Mouse (Mus musculus) heart, adult 9 months (tissue): ENCODE data around the gene Defa23.
"Not testable (repeated sequence)": the region's sequence is repeated elsewhere in the genome, so short reads cannot be mapped to it uniquely, and the experiment has no call there.

Source experiments
- DNase-seq, 2 experiments: peaks; one replicate each; pipeline ENCODE4 v3.0.0; 2022; ENCODE audit warnings: low spot score in 2 of 2

Gene Defa23

DNA sequence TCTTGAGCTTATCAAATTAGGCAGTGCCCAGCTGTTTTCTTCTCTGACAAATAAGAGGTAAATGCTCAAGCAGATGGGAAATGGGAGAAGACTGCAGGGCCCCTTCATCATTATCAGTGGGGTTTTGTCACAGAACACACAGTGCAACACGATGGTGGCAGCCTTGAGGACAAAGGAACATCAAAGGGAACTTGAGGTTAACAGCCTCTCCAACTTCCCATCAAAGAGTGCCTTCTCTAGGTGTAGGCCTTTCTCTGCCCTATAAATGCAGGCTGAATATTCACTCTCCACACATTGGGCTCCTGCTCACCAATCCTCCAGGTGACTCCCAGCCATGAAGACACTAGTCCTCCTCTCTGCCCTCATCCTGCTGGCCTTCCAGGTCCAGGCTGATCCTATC is at the start of gene Defa23:
Gene Defa23 (plus strand): TSS at position 301 of the 400 bp plus-strand sequence.
- not testable (repeated sequence) for DNase-seq

DNA sequence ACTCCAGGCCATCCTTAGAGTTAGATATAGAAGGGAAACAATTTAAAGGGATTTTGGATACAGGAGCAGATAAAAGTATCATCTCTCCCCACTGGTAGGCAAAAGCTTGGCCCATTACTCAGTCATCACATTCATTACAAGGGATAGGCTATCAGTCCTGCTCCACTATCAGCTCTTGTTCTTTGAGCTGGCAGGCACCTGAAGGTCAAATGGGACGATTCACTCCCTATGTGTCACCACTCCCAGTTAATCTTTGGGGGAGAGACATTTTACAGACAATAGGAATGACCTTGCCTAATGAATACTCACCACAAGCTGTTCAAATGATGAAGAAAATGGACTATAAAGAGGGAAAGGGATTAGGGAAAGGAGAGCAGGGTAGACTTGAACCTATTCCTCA is 48.0 kb upstream of the Defa23 start:
- DNase-seq: no peak

DNA sequence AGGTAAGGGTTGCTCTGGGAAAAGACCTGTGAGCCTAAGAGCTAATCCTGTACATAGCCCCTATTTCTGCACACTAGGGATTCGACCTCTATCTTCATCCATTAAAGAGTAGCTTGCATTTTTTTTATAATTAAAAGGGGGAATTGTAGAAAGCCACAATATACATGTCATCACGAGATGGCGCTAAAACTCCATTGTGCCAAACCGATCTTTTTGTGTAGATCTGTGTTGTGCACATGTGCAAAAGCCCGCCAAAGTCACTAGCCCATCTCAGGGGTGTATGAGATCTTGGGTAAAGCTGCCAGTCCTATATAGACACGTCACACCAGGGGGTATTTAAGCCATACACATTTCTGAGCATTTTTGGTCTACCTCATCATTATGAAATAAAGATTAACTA is 46.3 kb upstream of the Defa23 start:
- not testable (repeated sequence) for DNase-seq

DNA sequence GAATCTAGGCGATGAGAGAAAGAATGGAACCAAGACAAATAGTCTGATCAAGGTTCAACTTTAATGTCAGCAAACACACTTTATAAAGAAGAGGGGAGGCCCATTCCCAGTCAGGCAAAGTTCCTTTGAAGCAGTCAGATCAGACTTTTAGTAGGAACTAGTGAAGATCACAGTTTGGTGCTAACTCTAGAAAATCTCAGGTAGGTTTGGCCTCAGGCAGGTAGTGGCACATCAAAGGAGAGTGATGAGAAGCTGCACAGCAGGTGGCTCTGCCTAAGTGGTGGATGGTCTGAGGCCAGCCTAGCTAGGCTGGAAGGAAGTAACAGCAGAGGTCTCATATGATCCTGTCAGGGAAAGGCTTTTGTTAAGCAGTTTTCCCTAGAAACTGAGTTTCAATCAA is 44.3 kb upstream of the Defa23 start:
- DNase-seq: not testable (repeated sequence)

DNA sequence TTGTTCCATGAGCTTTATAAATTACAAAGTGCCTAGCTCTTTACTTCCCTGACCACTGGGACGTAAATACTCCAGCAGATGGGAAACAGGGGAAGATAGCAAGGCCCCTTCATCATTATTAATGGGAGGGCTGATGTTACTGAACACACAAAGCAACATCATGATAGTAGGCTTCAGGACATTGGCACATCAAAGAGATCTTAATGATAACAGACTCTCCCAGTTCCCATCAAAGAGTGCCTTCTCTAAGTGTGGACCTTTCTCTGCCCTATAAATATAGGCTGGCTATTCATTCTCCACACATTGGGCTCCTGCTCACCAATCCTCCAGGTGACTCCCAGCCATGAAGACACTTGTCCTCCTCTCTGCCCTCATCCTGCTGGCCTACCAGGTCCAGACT is 29.6 kb upstream of the Defa23 start, which contains the start of gene Defa21:
Gene Defa21 (plus strand): TSS at position 301 of the 400 bp plus-strand sequence.
- not testable (repeated sequence) for DNase-seq

DNA sequence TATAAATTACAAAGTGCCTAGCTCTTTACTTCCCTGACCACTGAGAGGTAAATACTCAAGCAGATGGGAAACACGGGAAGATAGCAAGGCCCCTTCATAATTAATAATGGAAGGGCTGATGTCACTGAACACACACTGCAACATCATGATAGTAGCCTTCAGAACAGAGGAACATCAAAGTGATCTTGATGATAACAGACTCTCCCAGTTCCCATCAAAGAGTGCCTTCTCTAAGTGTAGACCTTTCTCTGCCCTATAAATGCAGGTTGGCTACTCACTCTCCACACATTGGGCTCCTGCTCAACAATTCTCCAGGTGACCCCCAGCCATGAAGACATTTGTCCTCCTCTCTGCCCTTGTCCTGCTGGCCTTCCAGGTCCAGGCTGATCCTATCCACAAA is 9.9 kb downstream of the Defa23 start, which contains the start of gene Defa35:
Gene Defa35 (plus strand): TSS at position 301 of the 400 bp plus-strand sequence.
- DNase-seq: not testable (repeated sequence)

DNA sequence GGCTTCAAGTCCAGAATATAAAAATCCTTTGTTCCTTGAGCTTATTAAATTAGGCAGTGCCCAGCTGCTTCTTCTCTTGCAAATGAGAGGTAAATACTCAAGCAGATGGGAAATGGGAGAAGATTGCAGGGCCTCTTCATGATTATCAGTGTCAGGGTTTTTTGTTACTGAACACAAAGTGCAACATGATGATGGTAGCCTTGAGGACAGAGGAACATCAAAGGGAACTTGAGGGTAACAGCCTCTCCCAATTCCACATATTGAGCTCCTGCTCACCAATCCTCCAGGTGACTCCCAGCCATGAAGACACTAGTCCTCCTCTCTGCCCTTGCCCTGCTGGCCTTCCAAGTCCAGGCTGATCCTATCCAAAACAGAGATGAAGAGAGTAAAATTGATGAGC is 29.3 kb downstream of the Defa23 start, which contains the start of gene Defa25:
Gene Defa25 (plus strand): TSS at position 301 of the 400 bp plus-strand sequence.
- not testable (repeated sequence) for DNase-seq

DNA sequence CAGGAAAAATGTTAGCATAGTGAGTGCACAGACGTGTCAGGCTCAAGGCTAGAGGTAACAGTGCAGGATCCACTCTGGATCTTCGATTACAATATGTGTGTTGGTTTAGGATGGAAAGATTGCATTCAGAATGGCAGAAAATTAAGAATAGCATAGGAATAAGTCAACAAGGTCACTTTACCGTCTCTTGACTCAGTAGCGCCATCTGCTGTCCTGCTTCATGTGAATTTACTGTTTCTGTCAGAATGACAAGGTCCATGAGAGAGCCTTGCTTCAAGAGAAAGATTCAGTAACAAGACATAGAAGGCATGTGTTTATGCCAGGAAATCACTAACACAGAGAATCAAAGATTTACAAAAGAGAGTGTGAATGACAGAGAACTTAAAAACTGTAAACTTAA is 38.3 kb downstream of the Defa23 start:
- no peak for DNase-seq

DNA sequence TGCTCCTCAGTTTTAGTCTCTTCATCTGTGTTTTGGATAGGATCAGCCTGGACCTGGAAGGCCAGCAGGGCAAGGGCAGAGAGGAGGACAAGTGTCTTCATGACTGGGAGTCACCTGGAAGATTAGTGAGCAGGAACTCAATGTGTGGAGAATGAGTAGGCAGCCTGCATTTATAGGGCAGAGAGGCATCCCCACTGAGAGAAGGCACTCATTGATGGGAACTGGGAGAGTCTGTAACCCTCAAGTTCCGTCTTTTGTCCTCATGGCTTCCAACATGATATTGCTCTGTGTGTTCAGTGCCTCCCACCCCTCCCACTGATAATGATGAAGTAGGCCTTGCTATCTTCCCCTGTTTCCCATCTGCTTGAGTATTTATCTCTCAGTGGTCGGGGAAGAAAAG is 41.1 kb downstream of the Defa23 start, which contains the start of gene Gm14851:
Gene Gm14851 (minus strand): TSS at position 101 of the 400 bp plus-strand sequence.
- not testable (repeated sequence) for DNase-seq
